Mouse (Mus musculus) kidney, adult 2 months (tissue): ENCODE measurements around the gene Fads1.

Experiments used
- CTCF ChIP-seq: fragments of 200-500 bp; conservative IDR thresholded peaks from 2 replicates; pipeline ENCODE4 v1.5.1; 2011; ENCODE audit warnings: low read depth, mild to moderate bottlenecking, control low read depth, low read length, moderate library complexity, mixed read lengths; ENCODE audit not compliant: insufficient read depth, insufficient read length
- POLR2A ChIP-seq: fragments of 200-500 bp; IDR thresholded peaks from one replicate; pipeline ENCODE4 v1.6.1; 2011; ENCODE audit warnings: low read depth, low read length, control low read depth

DNA sequence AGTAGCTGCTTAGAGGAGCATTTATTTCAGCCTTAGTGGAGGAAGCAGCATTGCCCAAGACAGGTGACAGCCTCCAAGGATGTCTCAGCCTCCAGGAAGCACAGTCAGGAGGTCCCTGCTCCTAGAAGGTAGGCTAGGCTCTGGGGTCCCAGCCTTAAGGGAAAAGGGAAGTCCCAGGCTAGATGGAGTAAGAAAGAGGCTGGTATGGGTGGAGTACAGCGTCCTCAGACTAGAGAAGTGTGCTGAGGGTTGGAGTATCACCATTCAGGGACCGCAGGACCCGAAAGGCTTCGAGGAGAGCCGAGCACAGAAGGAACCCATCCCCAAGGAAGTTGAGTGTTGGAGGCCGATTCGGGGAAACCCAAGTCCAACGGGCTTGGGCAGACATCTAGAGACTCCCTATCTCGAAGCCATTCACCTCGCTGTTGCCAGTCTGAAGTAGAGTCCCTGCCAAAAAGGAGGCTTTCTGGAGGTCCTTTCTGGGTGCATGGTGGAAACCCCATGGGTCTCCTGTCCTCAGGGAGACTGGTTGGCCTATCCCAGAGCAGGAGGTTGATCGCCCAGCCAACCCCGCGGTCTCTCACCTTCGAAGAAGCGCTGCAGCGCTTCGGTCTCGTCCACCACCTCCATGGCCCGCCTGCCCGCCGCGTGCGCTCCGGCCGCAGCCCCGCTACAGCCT lies 57.4 kb downstream of the Fads1 start:
- no peak for TF ChIP-seq CTCF
- TF ChIP-seq POLR2A: no peak
